Mouse (Mus musculus): ENCODE measurements around the gene Cdhr2. TPM values are rescaled to one million over a fixed set of nuclear protein-coding genes. Genes with fewer than 3 reads are reported as not detected.

Gene Cdhr2
- polyA plus RNA-seq (2021), result not detected

DNA sequence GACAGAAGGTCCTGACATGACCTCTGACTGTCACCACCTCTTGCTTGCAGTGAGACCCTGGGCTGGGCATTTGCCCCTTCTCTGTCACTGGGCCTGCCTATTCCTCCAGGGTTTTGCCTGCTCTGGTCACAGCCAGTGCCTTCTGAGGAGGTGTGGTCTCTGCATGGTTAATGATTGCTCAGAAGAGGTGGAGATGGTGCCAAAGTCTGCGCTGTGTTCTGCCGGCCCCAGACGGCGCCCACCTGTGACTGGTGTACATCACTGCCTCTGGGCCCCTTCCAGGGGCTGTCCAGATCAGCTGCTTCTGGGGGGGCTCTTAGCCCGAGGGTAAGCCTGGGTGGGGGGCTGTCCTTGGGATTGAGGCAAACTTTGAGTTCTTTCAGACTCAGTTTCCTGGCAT is at the start of gene Cdhr2:
Gene Cdhr2, plus strand, starts transcription at position 219 of the 400 bp plus-strand sequence.
- ATAC-seq (peak; percentile 42), DNase-seq (ENCODE audit: low read depth, low spot score) (no peak)
- peaks cover 11% of the 10 kb centered on the region for H3K27me3 ChIP-seq
- in situ Hi-C loops (cut with MboI; ENCODE audit: low pct_unique_long_range_greater_than_20kb), result no loop called here
- POLR2A ChIA-PET, result no interaction called here
- CTCF ChIA-PET, result interaction anchor here (1.1 kb wide), 1 partner anchor 16 kb away, joined by 3 read pairs; no protein-coding TSS in a partner anchor
- TF ChIP-seq CTCF (IDR thresholded peaks at IDR 0.05), result no peak

DNA sequence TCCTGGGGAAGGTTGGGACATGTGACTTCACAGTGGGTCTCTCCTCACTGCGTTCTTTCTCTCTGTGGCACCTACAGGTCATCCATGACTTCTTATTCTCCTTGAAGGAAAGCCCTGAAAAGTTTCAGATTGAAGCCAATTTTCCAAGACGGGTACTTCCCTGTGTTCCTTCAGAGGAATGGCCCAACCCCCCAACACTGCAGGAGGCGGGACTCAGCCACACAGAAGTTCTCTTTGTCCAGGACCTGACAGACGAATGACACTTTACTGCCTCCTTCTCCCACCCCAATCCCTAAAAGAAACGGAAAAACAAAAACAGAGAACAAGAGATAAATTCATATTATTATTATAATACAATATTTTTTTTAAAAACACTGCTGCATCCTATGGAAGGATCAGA is 40.4 kb upstream of the Cdhr2 start:
- H3K27me3 ChIP-seq, result no peaks in the 10 kb centered on the region
- no peak for TF ChIP-seq CTCF (IDR thresholded peaks at IDR 0.05)
- CTCF ChIA-PET, result no interaction called here
- no peak for DNase-seq (ENCODE audit: low read depth, low spot score)
- ATAC-seq, result no peak
- in situ Hi-C loops (cut with MboI; ENCODE audit: low pct_unique_long_range_greater_than_20kb), result no loop called here
- POLR2A ChIA-PET, result no interaction called here

DNA sequence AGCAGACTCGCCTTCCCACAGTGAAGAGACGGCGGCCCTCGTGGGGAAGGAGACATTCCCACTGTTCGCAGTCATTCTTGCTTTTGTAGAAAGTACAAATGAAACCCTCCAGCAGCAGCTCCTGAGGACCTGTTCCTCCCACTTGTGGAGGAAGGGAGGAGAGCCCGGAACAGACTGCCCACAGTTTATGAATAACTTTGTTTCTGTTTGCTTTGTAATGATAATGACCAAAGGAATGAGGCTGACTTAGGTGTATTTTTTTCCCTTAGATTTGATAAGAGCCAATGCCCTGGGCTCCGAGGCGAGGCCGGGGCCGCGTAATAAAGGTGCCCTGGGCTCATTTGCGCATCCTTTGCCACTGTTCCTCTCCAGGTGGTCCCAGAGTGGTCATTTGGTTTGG is 39.9 kb upstream of the Cdhr2 start:
- ChIA-PET CTCF (no interaction called here), POLR2A (interaction anchor here (1.1 kb wide), 1 partner anchor 9 kb away, joined by 3 read pairs; no protein-coding TSS in a partner anchor)
- ATAC-seq, result no peak
- TF ChIP-seq CTCF (IDR thresholded peaks at IDR 0.05), result no peak
- in situ Hi-C loops (cut with MboI; ENCODE audit: low pct_unique_long_range_greater_than_20kb), result no loop called here
- no peaks in the 10 kb centered on the region for H3K27me3 ChIP-seq
- DNase-seq (ENCODE audit: low read depth, low spot score), result no peak

DNA sequence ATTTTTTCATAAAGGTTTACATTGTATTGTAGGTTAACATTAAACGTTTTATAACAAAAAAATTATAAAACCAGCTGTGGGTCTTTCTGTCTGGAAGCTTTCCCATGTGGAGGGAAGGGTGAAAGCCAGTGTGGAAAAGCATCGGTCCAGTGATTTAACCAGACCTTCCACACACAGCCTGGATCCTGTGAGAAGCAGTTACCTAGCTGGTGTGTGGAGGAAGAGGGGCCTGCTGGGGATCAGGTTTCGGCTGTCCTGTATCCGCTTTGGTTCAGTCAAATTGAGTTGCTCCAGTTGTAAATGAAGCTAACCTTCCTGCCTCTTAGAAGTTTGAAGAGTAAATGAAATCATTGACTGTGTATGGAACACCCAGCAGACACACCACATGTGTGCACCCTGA is 37.3 kb upstream of the Cdhr2 start:
- ATAC-seq (peak; percentile 51), DNase-seq (ENCODE audit: low read depth, low spot score) (no peak)
- no peak for TF ChIP-seq CTCF (IDR thresholded peaks at IDR 0.05)
- ChIA-PET CTCF (no interaction called here), POLR2A (interaction anchor here (0.6 kb wide), 1 partner anchor 29 kb away, joined by 3 read pairs; no protein-coding TSS in a partner anchor)
- in situ Hi-C loops (cut with MboI; ENCODE audit: low pct_unique_long_range_greater_than_20kb), result no loop called here
- no peaks in the 10 kb centered on the region for H3K27me3 ChIP-seq

DNA sequence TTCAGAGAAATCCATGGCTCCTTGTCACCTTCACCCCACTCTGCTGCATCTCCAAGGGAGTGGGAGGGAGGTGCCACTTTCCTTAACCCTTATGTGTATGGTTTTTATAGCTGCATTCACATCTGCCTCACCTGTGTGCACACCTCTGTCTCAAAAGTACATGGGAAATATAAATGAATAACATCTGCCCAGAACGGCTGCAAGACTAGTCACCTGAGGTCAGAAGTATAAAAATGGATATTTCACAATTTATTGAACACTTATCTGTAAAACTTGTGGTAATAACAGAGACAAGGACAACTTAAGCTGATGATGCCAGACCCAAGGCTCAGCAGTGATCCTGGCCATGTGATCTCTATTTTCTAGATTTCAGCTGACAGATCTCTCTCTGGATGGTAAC is 36.8 kb upstream of the Cdhr2 start:
- TF ChIP-seq CTCF (IDR thresholded peaks at IDR 0.05), result no peak
- no peak for DNase-seq (ENCODE audit: low read depth, low spot score)
- in situ Hi-C loops (cut with MboI; ENCODE audit: low pct_unique_long_range_greater_than_20kb), result no loop called here
- no peaks in the 10 kb centered on the region for H3K27me3 ChIP-seq
- no peak for ATAC-seq
- ChIA-PET POLR2A (no interaction called here), CTCF (no interaction called here)

DNA sequence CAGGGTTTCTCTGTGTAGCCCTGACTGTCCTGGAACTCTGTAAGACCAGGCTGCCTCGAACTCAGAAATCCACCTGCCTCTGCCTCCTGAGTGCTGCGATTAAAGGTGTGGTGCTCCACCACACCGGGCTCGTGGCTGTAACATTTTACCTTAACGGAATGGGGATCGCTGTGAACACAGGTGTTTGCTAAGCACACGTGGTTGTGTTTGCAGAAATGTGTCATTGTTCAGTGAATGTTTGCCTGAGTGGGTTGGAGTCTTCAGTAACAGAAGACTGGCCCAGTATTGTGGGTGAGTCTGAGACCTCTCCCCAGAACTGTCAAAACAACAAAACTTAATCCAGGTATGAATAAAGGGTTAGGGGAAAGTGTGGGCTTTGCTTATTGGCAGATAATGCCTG is 36.2 kb upstream of the Cdhr2 start:
- POLR2A ChIA-PET, result no interaction called here
- no peak for TF ChIP-seq CTCF (IDR thresholded peaks at IDR 0.05)
- in situ Hi-C loops (cut with MboI; ENCODE audit: low pct_unique_long_range_greater_than_20kb), result no loop called here
- CTCF ChIA-PET, result no interaction called here
- DNase-seq (ENCODE audit: low read depth, low spot score) (no peak), ATAC-seq (no peak)
- H3K27me3 ChIP-seq, result no peaks in the 10 kb centered on the region

DNA sequence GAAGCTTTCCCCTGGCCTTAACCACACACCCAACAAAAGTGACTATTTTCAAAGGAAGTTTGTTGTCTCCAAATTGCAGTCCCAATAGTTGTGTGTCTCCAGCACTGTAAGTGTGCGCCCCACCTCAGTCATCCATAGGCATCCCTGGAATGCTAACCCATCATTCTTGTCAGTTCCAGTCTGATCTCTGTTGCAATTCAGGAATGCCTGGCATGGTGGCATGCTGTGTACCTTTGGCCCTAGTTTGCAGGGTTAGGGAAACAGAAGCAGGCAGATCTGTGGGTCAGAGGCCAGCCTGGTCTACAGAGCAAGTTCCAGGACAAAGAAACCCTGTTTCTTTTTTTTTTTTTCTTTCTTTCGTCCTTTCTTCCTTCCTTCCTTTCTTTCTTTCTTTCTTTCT is 30.8 kb upstream of the Cdhr2 start:
- ATAC-seq (peak; percentile 89), DNase-seq (ENCODE audit: low read depth, low spot score) (no peak)
- no peak for TF ChIP-seq CTCF (IDR thresholded peaks at IDR 0.05)
- H3K27me3 ChIP-seq, result no peaks in the 10 kb centered on the region
- POLR2A ChIA-PET, result no interaction called here
- in situ Hi-C loops (cut with MboI; ENCODE audit: low pct_unique_long_range_greater_than_20kb), result no loop called here
- CTCF ChIA-PET, result interaction anchor here (1.9 kb wide), 1 partner anchor 14 kb away, joined by 7 read pairs; no protein-coding TSS in a partner anchor

DNA sequence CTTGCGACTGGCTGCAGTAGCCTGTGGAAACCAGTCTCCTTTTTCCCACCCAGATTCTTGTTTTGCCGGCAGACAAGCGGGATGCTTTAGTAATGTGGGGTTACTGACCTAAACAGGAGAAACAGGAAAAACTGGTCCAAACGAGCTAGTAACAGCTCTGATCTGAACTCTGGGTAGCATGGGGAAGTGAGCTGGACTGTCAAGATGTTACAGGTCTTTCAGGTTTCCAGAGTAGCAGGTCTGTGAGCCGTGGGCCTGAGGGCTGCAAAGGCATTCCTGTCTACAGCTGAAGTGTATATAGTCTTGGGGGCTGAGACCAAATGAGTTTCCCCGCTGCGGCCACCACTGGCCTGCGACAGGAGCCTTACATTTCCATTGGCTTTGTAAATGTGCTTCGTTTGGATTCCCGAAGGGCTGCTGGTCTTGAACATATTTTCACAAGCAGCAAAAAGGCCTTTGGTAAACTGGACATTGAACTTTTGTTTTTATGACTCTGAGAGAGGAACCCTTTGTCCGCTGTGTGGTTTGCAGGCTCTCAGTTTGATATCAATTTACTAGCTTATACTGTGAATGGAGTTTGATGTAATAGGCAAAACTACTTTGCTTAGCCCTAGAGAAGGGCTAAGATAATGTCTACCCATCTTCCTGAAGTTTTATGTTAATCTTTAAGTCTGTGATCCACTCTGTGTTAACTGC is 25.2 kb upstream of the Cdhr2 start:
- ATAC-seq (no peak), DNase-seq (ENCODE audit: low read depth, low spot score) (no peak)
- H3K27me3 ChIP-seq, result no peaks in the 10 kb centered on the region
- ChIA-PET POLR2A (no interaction called here), CTCF (interaction anchor here (1.3 kb wide), 1 partner anchor 9 kb away, joined by 4 read pairs; no protein-coding TSS in a partner anchor)
- in situ Hi-C loops (cut with MboI; ENCODE audit: low pct_unique_long_range_greater_than_20kb), result no loop called here
- TF ChIP-seq CTCF (IDR thresholded peaks at IDR 0.05), result no peak

DNA sequence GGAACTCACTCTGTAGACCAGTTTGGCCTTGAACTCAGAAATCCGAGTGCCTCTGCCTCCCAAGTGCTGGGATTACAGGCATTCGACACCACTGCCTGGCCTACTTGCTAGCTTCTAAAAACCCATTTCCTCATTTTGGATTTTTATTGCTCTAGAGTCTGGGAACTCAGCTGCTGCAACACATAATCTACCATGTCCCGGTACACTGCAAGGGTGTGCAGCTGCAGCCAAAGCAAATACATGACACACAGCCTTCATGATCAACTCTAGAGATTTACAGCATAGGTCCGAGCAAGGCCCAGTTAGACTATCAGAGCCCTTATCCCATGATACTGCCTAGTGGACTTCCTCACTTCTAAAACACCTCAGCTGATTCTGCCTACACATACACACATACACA is 23.0 kb upstream of the Cdhr2 start:
- ChIA-PET POLR2A (no interaction called here), CTCF (interaction anchor here (1.3 kb wide), 1 partner anchor 39 kb away, joined by 3 read pairs; no protein-coding TSS in a partner anchor)
- DNase-seq (ENCODE audit: low read depth, low spot score) (no peak), ATAC-seq (no peak)
- no peaks in the 10 kb centered on the region for H3K27me3 ChIP-seq
- in situ Hi-C loops (cut with MboI; ENCODE audit: low pct_unique_long_range_greater_than_20kb), result no loop called here
- no peak for TF ChIP-seq CTCF (IDR thresholded peaks at IDR 0.05)

DNA sequence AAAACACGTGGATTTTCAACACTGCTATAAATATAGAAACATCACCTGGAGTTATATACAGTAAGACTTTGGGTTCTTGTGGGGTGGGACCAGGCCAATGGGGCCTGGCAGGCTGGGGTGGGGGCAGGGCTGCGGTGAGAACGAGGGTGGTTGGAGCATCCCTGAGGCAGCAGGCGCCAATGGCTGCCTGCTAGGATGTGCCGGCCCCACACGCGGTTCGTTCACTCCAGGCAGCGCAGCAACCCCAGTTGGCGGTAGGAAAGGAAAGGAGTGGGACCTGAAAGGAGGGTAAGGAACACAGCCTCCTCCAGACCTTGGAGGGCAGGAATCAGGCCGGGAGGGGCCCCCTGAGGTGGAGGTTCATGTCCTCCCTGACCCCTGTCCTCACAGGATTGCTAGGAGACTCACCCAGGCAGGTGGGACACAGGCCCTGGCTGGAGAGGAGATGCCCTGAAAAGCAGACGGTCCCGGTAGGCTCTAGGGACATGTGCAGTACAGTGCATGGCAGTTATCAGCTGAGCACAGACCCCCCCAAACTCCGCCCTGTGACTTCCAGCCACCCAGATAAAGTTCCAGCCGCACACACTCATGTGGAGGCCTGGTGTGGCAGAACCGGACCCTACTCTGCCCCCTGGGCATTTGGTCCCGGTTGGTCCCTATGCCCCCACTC is 20.9 kb upstream of the Cdhr2 start:
- no peak for ATAC-seq
- H3K27me3 ChIP-seq, result no peaks in the 10 kb centered on the region
- ChIA-PET POLR2A (no interaction called here), CTCF (no interaction called here)
- no peak for DNase-seq (ENCODE audit: low read depth, low spot score)
- no peak for TF ChIP-seq CTCF (IDR thresholded peaks at IDR 0.05)
- in situ Hi-C loops (cut with MboI; ENCODE audit: low pct_unique_long_range_greater_than_20kb), result loop anchor here (10.0 kb wide), 1 partner anchor 106 kb away; the partner anchor contains the start of gene Arl10

DNA sequence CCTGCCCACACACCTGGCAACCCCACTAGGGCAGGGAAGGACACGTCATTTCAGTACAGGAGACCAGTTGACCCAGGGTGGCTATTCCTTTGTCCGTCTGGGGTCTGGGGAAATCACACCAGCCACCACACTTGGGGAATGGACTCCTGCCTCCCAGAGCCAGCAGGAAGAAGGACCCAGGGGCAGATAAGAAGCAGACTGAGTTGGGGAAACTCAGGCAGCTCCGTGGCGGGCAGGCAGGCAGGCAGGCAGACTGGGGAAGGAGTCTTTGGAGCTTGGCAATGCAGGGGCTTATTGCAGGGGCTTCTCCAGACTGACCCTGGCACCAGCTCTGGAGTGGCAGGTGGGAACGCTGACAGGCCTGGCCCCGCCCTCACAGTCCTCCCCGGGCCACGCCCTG is 20.0 kb upstream of the Cdhr2 start:
- ChIA-PET CTCF (interaction anchor here (0.9 kb wide), 1 partner anchor 42 kb away, joined by 3 read pairs; no protein-coding TSS in a partner anchor), POLR2A (no interaction called here)
- in situ Hi-C loops (cut with MboI; ENCODE audit: low pct_unique_long_range_greater_than_20kb), result loop anchor here (10.0 kb wide), 1 partner anchor 106 kb away; the partner anchor contains the start of gene Arl10
- H3K27me3 ChIP-seq, result no peaks in the 10 kb centered on the region
- ATAC-seq, result no peak
- no peak for TF ChIP-seq CTCF (IDR thresholded peaks at IDR 0.05)
- DNase-seq (ENCODE audit: low read depth, low spot score), result no peak
